Mouse (Mus musculus) ES-Bruce4 (cell line): Measurements from ENCODE around the gene Kat2a. TPM values are rescaled to one million over a fixed set of nuclear protein-coding genes. Genes with fewer than 3 reads are reported as not detected.
"Not testable (repeated sequence)": the region's sequence is repeated elsewhere in the genome, so short reads cannot be mapped to it uniquely, and the experiment has no call there.

ENCODE experiments used
- H3K27ac ChIP-seq: 2 replicates; pipeline ENCODE4 v1.5.1; 2012; ENCODE audit warnings: low read length, inconsistent platforms; ENCODE audit not compliant: insufficient read depth
- H3K27me3 ChIP-seq: 2 replicates; pipeline ENCODE4 v1.6.1; 2012; ENCODE audit warnings: mild to moderate bottlenecking, low read length, inconsistent platforms; ENCODE audit not compliant: control insufficient read depth, poor library complexity, insufficient read depth, severe bottlenecking
- H3K36me3 ChIP-seq: 2 replicates; pipeline ENCODE4 v1.6.1; 2012; ENCODE audit warnings: inconsistent platforms, mild to moderate bottlenecking, low read length, moderate library complexity; ENCODE audit not compliant: control insufficient read depth, poor library complexity, insufficient read depth, severe bottlenecking
- H3K4me1 ChIP-seq: one replicate; pipeline ENCODE4 v1.8.1; 2011; ENCODE audit warnings: low read length; ENCODE audit not compliant: control insufficient read depth, insufficient read depth
- H3K4me3 ChIP-seq: 2 replicates; pipeline ENCODE4 v1.5.1; 2011; ENCODE audit warnings: low read depth, mild to moderate bottlenecking, low read length
- H3K9ac ChIP-seq: 2 replicates; pipeline ENCODE4 v1.6.1; 2012; ENCODE audit warnings: low read depth, mild to moderate bottlenecking, inconsistent platforms; ENCODE audit not compliant: poor library complexity, severe bottlenecking
- H3K9me3 ChIP-seq: replicated peaks from 2 replicates; pipeline ENCODE4 v1.6.1; 2012; ENCODE audit warnings: mild to moderate bottlenecking, low read length, inconsistent platforms; ENCODE audit not compliant: control insufficient read depth, poor library complexity, insufficient read depth, severe bottlenecking
- CTCF ChIP-seq: IDR thresholded peaks from one replicate; pipeline ENCODE4 v1.8.1; 2011; ENCODE audit warnings: low read depth, low read length
- EP300 ChIP-seq: IDR thresholded peaks from 2 replicates; pipeline ENCODE4 v1.6.1; 2011; ENCODE audit warnings: low read depth, low read length; ENCODE audit not compliant: insufficient read depth
- POLR2A ChIP-seq: IDR thresholded peaks from one replicate; pipeline ENCODE4 v1.8.1; 2011; ENCODE audit warnings: low read length; ENCODE audit not compliant: insufficient read depth
- polyA plus RNA-seq: library from polyadenylated mRNA; stranded (reverse); fragments of >200 nt; gene quantifications from 2 replicates; pipeline ENCODE4 v1.2.4, GENCODE M21; 2011; ENCODE audit warnings: low read depth; ENCODE audit not compliant: missing spikeins, insufficient read depth, insufficient read length

Gene Kat2a
- polyA plus RNA-seq, 1 experiment = 61.3 TPM

- H3K36me3 ChIP-seq = no peaks in the 10 kb centered on the region
- TF ChIP-seq EP300 (no peak), CTCF (no peak), POLR2A (no peak)
- no peaks in the 10 kb centered on the region for H3K4me1 ChIP-seq
Observed at GRCm38 (mm10) chr11:100671049-100671448, 41.2 kb downstream of the Kat2a start.

GRCm38 (mm10) chr11:100659806-100660205 lies 52.5 kb downstream of the Kat2a start:
- TF ChIP-seq CTCF = no peak
- TF ChIP-seq EP300 = no peak
- no peak for TF ChIP-seq POLR2A
- Histone ChIP-seq H3K27ac (no peak overlapping the region), H3K9ac (no peak overlapping the region), H3K36me3 (no peaks in the 10 kb centered on the region), H3K4me3 (no peak overlapping the region), H3K27me3 (no peaks in the 10 kb centered on the region), H3K4me1 (peaks cover 3% of the 10 kb centered on the region), H3K9me3 (peaks cover 11% of the 10 kb centered on the region)

More at GRCm38 (mm10) chr11:100671049-100671448, 41.2 kb downstream of the Kat2a start:
- Histone ChIP-seq H3K9ac (no peak overlapping the region), H3K4me3 (no peak overlapping the region), H3K27ac (no peak overlapping the region), H3K27me3 (no peaks in the 10 kb centered on the region), H3K9me3 (peaks cover 12% of the 10 kb centered on the region)

DNA sequence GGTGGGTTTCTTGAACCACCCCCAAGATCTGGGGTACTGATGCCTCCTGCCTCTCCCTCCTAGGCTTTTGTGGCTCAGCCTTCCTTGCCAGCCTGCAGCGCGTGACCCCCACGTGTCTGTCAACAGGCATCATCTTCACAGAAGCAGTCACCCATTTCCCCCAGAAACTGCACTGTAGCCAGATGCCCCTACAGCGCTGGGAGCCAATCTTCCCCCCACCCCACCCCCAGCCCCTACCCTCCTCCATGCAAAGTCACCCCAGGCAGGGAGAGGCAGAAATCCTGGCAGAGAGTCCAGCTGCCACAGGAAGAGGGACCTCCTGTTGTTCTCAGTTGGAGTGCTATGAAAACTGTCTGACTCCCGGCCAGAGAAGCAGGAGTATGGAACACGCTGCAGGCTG lies 55.8 kb downstream of the Kat2a start:
- Histone ChIP-seq H3K36me3 (no peaks in the 10 kb centered on the region), H3K4me3 (no peak overlapping the region), H3K27ac (no peak overlapping the region), H3K4me1 (peaks cover 3% of the 10 kb centered on the region), H3K9me3 (0 out of 2 replicates have a peak, but pooled peaks cover under 1% of the 10 kb centered on the region), H3K9ac (peak overlapping the region; percentile 3; the same call in 1 of the 2 replicates), H3K27me3 (no peaks in the 10 kb centered on the region)
- TF ChIP-seq POLR2A (no peak), CTCF (no peak), EP300 (no peak)

DNA sequence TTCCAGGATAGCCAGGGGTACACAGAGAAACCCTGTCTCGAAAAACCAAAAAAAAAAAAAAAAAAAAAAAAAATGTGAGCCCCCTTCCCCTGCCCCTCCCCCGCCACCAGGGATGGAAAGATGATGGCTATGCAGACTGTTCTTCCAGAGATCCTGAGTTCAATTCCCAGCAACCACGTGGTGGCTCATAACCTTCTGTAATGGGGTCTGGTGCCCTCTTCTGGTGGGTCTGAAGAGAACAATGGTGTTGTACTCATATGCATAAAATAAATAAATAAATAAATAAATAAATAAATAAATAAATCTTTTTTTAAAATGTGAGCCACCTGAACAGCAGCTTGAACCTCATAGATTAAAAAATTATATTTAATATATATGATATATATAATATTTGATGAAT lies 56.7 kb downstream of the Kat2a start:
- not testable (repeated sequence) for H3K9me3 ChIP-seq, H3K27ac ChIP-seq, H3K27me3 ChIP-seq, H3K36me3 ChIP-seq, H3K4me3 ChIP-seq, H3K4me1 ChIP-seq, H3K9ac ChIP-seq

Other genes with a start within 250 kb of the Kat2a start
- 18.4 and 19.6 TPM in 2 replicates for gene Klhl11, start 239.7 kb downstream of the Kat2a start, polyA plus RNA-seq
- 225 and 232 TPM in 2 replicates for gene Acly, start 184.5 kb downstream of the Kat2a start, polyA plus RNA-seq
- gene Ttc25, start 166.9 kb downstream of the Kat2a start, polyA plus RNA-seq = 2.5 and 3.4 TPM in 2 replicates
- 6.9 and 7.5 TPM in 2 replicates for gene Cnp, start 137.6 kb downstream of the Kat2a start, polyA plus RNA-seq
- 29.1 and 30.0 TPM in 2 replicates for gene Nkiras2, start 93.2 kb downstream of the Kat2a start, polyA plus RNA-seq
- 369 and 376 TPM in 2 replicates for gene Dnajc7, start 92.3 kb downstream of the Kat2a start, polyA plus RNA-seq
- 1.0 and 1.9 TPM in 2 replicates for gene Zfp385c, start 20.0 kb downstream of the Kat2a start, polyA plus RNA-seq
- gene Dhx58, start 8.2 kb downstream of the Kat2a start, polyA plus RNA-seq = 1.5 and 1.8 TPM in 2 replicates
- gene Hspb9, start 1.4 kb upstream of the Kat2a start, polyA plus RNA-seq = not detected in 2 replicates
- 95.2 and 95.3 TPM in 2 replicates for gene Rab5c, start 25.8 kb upstream of the Kat2a start, polyA plus RNA-seq
- gene Kcnh4, start 47.5 kb upstream of the Kat2a start, polyA plus RNA-seq = 0.17 and 0.21 TPM in 2 replicates
- not detected in 2 replicates for gene Hcrt, start 50.5 kb upstream of the Kat2a start, polyA plus RNA-seq
- gene Ghdc, start 58.5 kb upstream of the Kat2a start, polyA plus RNA-seq = 5.4 and 5.8 TPM in 2 replicates
- gene Stat5b, start 138.3 kb upstream of the Kat2a start, polyA plus RNA-seq = 7.3 and 7.6 TPM in 2 replicates
- 3.6 and 4.4 TPM in 2 replicates for gene Stat5a, start 146.9 kb upstream of the Kat2a start, polyA plus RNA-seq
- 31.2 and 39.8 TPM in 2 replicates for gene Stat3, start 227.1 kb upstream of the Kat2a start, polyA plus RNA-seq